Mouse (Mus musculus) left cerebral cortex, adult 2 months (tissue): ENCODE data around the gene Troap. TPM values are rescaled to one million over a fixed set of nuclear protein-coding genes. Genes with fewer than 3 reads are reported as not detected.
"Not testable (repeated sequence)": the region's sequence is repeated elsewhere in the genome, so short reads cannot be mapped to it uniquely, and the experiment has no call there.

ENCODE experiments used
- DNase-seq, 2 experiments: peaks; one replicate each; pipeline ENCODE4 v3.0.0; 2021 to 2022; ENCODE audit warnings: low spot score in 2 of 2, mixed read lengths in 1 of 2; ENCODE audit errors: extremely low spot score in 1 of 2
- H3K27ac ChIP-seq: fragments of 200-600 bp; 2 replicates; pipeline ENCODE4 v1.8.1; 2022
- H3K4me3 ChIP-seq: fragments of 200-600 bp; 2 replicates; pipeline ENCODE4 v1.8.1; 2022
- CTCF ChIP-seq: fragments of 200-600 bp; IDR thresholded peaks from 2 replicates; pipeline ENCODE4 v1.8.1; 2022; ENCODE audit warnings: antibody characterized with exemption, mild to moderate bottlenecking, moderate library complexity
- intact Hi-C: fragments of 180-260 bp; cut with DNase I; formaldehyde crosslinking; loops from one replicate; pipeline ENCODE4 v1.15.1; 2025
- total RNA-seq, 2 experiments: library from RNA; stranded (reverse); gene quantifications; 2 replicates each; pipeline ENCODE4 v1.2.3; 2021

Troap gene
- total RNA-seq, 2 experiments from 2014 or later, result 0.72 TPM; not detected in 1

- TF ChIP-seq CTCF, result no peak
- Histone ChIP-seq H3K4me3 (no peak overlapping the region), H3K27ac (no peak overlapping the region)
- intact Hi-C loops, result loop anchor here (10.0 kb wide), 1 partner anchor 220 kb away; no protein-coding TSS in a partner anchor
- DNase-seq, result no peak
Observed at GRCm38 (mm10) chr15:99044854-99045253, 29.5 kb upstream of the Troap start.

DNA sequence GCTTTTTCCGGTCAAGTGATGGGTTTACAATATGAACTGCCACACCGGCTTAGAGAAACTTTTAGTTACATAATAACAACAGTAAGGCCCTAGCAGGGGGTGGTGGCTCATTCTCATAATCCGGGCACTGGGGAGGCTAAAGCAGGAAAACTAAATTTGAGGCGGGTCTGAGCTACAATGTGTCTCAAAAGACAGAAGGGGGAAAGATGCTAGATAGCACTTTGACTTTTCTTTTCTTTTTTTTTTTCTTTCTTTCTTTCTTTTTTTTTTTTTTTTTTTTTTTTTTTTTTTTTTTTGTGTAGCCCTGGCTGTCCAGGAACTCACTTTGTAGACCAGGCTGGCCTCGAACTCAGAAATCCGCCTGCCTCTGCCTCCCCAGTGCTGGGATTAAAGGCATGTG, 28.6 kb upstream of the Troap start:
- not testable (repeated sequence) for H3K4me3 ChIP-seq

DNA sequence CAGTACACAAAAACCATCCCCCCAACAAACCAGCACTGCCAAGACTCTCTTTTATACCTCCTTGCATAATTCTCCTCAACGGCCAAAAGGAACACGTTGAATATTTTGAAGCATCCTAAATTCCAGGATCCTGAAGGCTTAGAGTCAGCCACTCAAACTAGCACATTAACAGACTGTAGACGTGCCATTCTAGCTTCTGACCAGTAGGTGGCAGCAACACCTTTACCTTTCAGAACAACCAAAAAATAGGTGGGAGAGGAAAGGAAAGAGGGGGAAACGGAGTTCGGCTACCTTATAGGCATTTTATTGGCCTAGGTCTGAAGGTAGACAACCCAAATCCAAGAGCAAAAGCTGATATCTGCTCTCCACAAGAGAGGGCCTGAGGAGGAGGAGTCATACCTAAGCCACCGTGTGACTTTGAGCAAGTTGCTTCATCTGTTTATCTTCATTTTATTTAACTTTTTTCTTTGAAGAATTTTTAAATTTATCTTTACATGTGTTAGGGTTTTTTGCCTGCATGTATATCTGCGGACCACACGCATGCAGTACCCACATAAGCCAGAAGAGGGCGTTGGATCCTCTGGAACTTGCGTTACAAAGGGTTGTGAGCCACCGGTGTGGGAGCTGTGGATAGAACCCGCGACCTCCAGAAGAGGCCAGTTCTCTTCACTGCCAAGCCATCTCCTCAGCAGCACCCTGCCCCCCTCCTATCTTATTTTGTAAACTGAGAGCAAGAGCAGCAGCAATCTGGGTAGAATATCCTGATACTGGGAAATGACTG, 24.7 kb upstream of the Troap start:
- H3K4me3 ChIP-seq, result no peak overlapping the region
- peak; percentile 71 for TF ChIP-seq CTCF
- H3K27ac ChIP-seq, result no peak overlapping the region
- intact Hi-C loops, result loop anchor here (2.0 to 10.0 kb wide), 3 partner anchors 48 to 215 kb away; no protein-coding TSS in a partner anchor
- DNase-seq, result peak; percentile 28 to 41

More for the DNA sequence above, 28.6 kb upstream of the Troap start:
- not testable (repeated sequence) for H3K27ac ChIP-seq, DNase-seq
- intact Hi-C loops, result loop anchor here (10.0 kb wide), 1 partner anchor 219 kb away; no protein-coding TSS in a partner anchor

- intact Hi-C loops, result loop anchor here (5.0 kb wide), 1 partner anchor 44 kb away; no protein-coding TSS in a partner anchor
Observed at GRCm38 (mm10) chr15:99053373-99053772, 21.0 kb upstream of the Troap start.

GRCm38 (mm10) chr15:99055040-99055439, 19.3 kb upstream of the Troap start, which contains the start of gene Prph:
Prph (plus strand) TSS chr15:99055174.
- intact Hi-C loops, result no loop called here
- no peak for TF ChIP-seq CTCF

More at GRCm38 (mm10) chr15:99053373-99053772, 21.0 kb upstream of the Troap start:
- Histone ChIP-seq H3K4me3 (no peak overlapping the region), H3K27ac (no peak overlapping the region)
- DNase-seq, result no peak
- TF ChIP-seq CTCF, result no peak

GRCm38 (mm10) chr15:99055511-99055961, 18.8 kb upstream of the Troap start:
- no peak overlapping the region for H3K27ac ChIP-seq
- peak overlapping the region; percentile 34 for H3K4me3 ChIP-seq
- peak; percentile 33 to 50 for DNase-seq
- intact Hi-C loops, result no loop called here
- TF ChIP-seq CTCF, result no peak; the same call in 1 of the 2 replicates

More at GRCm38 (mm10) chr15:99055040-99055439, 19.3 kb upstream of the Troap start, which contains the start of gene Prph:
- peak within 1 kb of the TSS; percentile 34 for H3K4me3 ChIP-seq
- DNase-seq, result no peak
- no peak within 1 kb of the TSS for H3K27ac ChIP-seq

DNA sequence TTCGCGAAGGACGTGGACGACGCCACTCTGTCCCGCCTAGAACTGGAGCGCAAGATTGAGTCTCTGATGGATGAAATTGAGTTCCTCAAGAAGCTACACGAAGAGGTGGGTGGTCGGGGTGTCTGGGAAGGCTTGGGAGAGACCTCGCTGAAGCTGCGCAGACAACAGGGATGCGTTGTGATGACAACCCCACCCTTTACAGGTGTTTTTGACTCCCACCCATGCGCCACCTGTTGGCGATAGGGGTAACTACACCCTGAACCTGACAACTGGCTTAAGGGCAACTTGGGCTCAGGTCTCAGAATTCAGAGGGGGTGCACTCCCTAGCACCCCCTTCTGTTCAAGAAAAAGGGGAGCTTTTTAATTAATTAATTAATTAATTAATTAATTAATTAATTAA, 18.0 kb upstream of the Troap start:
- Histone ChIP-seq H3K27ac (no peak overlapping the region), H3K4me3 (no peak overlapping the region)
- peak; percentile 62 for TF ChIP-seq CTCF
- intact Hi-C loops, result no loop called here
- no peak for DNase-seq

DNA sequence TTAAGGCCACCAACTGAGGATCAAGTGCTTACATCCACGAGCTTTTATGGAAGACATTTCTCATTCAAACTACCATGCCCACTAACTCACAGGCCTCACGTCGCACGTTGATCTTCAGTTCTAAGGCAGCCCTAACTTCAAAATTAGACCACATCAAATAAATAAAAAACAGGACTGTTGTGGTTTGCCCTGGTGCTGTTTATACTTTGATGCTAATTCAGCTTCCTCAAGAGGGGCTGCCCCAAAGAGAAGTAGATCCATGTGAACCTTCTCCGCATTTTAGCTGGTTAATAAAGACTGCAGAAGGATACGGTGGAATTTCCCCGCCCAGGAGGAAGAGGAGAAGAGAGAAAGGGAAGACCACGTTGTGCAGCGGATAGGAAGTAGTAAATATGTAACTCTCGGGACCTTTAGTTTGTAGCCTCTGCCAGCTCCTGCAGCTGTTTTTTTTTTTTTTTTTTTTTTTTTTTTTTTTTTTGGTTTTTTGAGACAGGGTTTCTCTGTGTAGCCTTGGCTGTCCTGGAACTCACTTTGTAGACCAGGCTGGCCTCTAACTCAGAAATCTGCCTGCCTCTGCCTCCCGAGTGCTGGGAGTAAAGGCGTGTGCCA, 8.7 kb upstream of the Troap start:
- H3K4me3 ChIP-seq, result no peak overlapping the region
- intact Hi-C loops, result no loop called here
- H3K27ac ChIP-seq, result no peak overlapping the region
- DNase-seq, result no peak
- TF ChIP-seq CTCF, result no peak

DNA sequence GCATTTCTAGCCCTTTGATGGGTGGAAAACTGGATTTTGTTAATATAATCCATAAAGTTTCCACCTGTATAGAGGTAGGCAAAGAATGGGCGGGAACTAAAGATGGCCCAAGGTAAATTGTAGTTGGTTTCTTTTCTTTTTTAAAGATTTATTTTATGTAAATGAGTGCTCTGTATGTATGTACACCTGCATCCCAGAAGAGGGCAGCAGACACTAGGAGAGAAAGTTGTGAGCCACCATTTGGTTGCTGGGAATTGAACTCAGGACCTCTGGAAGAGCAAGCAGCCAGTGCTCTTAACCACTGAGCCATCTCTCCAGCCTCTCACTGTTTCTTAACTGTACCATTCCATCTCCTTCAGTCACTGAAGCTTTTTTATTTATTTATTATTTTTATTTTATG, 2.4 kb upstream of the Troap start:
- peak; percentile 25 for TF ChIP-seq CTCF
- no peak overlapping the region for H3K4me3 ChIP-seq
- no peak overlapping the region for H3K27ac ChIP-seq
- no peak for DNase-seq
- intact Hi-C loops, result no loop called here

DNA sequence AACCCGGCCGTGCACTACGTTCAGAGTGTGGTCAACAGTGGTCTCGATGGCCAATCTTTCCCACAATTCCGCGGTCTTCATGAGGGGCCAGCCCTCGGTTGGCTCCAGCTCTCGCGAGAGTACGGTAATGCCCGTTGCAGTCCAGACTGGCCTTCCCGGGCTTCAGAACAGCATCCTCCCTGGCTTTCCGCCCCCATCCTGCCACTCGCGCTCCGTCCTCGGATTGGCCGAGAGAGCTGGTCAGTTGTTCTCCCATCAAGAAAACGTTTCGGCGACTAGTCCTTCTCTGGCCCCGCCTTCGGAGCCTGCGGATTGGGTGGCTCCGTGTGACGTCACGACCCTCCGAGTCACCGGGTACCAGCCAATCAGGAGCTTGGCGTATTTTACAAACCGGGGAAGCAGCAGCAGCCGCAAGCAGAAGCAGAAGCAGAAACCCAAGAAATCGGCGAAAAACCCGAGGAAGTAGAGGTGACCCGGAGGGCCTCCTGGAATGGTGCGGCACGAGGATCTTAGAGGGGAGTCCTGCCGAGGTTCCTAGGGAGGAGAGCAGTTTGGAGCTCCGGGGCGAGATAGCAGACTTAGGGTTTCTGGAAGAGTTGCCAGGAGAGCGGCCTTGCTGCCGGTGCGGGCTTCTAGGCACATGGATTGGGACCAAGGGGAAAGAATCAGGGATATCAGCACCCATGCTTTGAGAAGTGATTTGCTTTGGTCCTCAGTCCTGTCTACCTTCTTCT, 392 bp downstream of the Troap start:
- intact Hi-C loops, result no loop called here
- H3K4me3 ChIP-seq, result peak overlapping the region; percentile 51
- TF ChIP-seq CTCF, result no peak
- DNase-seq, result peak; percentile 96 to 98
- H3K27ac ChIP-seq, result peak overlapping the region; percentile 95

DNA sequence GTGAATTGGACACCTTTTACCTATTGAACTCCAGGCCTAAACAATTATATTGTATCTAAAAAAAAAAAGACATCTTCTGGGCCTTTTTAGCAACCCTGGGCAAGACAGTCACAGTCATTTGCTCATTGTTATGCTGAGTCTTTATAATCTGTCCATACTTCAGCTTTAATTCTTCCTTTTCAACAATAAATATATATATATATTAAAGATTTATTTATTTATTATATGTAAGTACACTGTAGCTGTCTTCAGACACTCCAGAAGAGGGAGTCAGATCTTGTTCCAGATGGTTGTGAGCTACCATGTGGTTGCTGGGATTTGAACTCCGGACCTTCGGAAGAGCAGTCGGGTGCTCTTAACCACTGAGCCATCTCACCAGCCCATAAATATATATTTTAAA, 1.6 kb downstream of the Troap start:
- H3K4me3 ChIP-seq, DNase-seq, H3K27ac ChIP-seq, intact Hi-C loops: not testable (repeated sequence)
